Mouse (Mus musculus) midbrain, postnatal 0 days (tissue): ENCODE measurements around the gene Ncoa3. TPM values are rescaled to one million over a fixed set of nuclear protein-coding genes. Genes with fewer than 3 reads are reported as not detected.

Source experiments
- ATAC-seq: fragments of 200-750 bp; cut with Nextera tagmentation; 2 replicates; pipeline ENCODE4 v1.8.0; 2017; ENCODE audit warnings: moderate number of reproducible peaks, mild to moderate bottlenecking, moderate TSS enrichment, moderate library complexity; ENCODE audit not compliant: low FRiP score
- DNase-seq: peaks from one replicate; pipeline ENCODE4 v3.0.0-alpha.2; 2015; ENCODE audit warnings: low spot score
- H3K27ac ChIP-seq: fragments of 300-500 bp; sonication (generic); 2 replicates; pipeline ENCODE4 v1.5.1; 2014; ENCODE audit warnings: low read depth, mild to moderate bottlenecking, low read length, mixed read lengths
- H3K27me3 ChIP-seq: fragments of 300-500 bp; sonication (generic); 2 replicates; pipeline ENCODE4 v1.6.1; 2014; ENCODE audit warnings: low read length, control low read depth, mixed read lengths; ENCODE audit not compliant: insufficient read depth
- H3K36me3 ChIP-seq: fragments of 300-500 bp; sonication (generic); 2 replicates; pipeline ENCODE4 v1.6.1; 2014; ENCODE audit warnings: low read length, control low read depth, mixed read lengths; ENCODE audit not compliant: insufficient read depth
- H3K4me1 ChIP-seq: fragments of 300-500 bp; sonication (generic); 2 replicates; pipeline ENCODE4 v1.6.1; 2014; ENCODE audit warnings: mild to moderate bottlenecking, control low read depth, antibody characterized with exemption, low read length, mixed read lengths; ENCODE audit not compliant: insufficient read depth
- H3K4me2 ChIP-seq: fragments of 300-500 bp; sonication (generic); 2 replicates; pipeline ENCODE4 v1.6.1; 2014; ENCODE audit warnings: low read depth, mild to moderate bottlenecking, low read length, mixed read lengths; ENCODE audit not compliant: poor library complexity, severe bottlenecking
- H3K4me3 ChIP-seq: fragments of 300-500 bp; sonication (generic); 2 replicates; pipeline ENCODE4 v1.5.1; 2014; ENCODE audit warnings: low read depth, mild to moderate bottlenecking, low read length, moderate library complexity
- H3K9ac ChIP-seq: fragments of 300-500 bp; sonication (generic); replicated peaks from 2 replicates; pipeline ENCODE4 v1.6.1; 2014; ENCODE audit warnings: mild to moderate bottlenecking, low read length, moderate library complexity, mixed read lengths; ENCODE audit not compliant: poor library complexity, severe bottlenecking
- H3K9me3 ChIP-seq: fragments of 300-500 bp; sonication (generic); 2 replicates; pipeline ENCODE4 v1.6.1; 2016; ENCODE audit warnings: low read length, control low read depth
- CTCF ChIP-seq: IDR thresholded peaks from 2 replicates; pipeline ENCODE4 v1.5.1; 2016; ENCODE audit warnings: antibody characterized with exemption, mild to moderate bottlenecking
- WGBS: fragments of 180-500 bp; shearing (Covaris S2); extraction: QIAGEN DNeasy Blood & Tissue Kit; methylation state at CpG from one replicate; pipeline ENCODE4 v1.1.7; 2014; 5-methylcytosine and 5-hydroxymethylcytosine counted together
- polyA plus RNA-seq: library from polyadenylated mRNA; unstranded; fragments of >200 nt; fragmentation: Nextera tagmentation; extraction: Ambion mirVana; gene quantifications from 2 replicates; pipeline ENCODE4 v1.2.1, GENCODE M21; 2015
- total RNA-seq: library from RNA; depleted of rRNA; stranded (reverse); fragments of >200 nt; gene quantifications from 2 replicates; pipeline ENCODE4 v1.2.3, GENCODE M21; 2014

Gene Ncoa3
- total and polyA plus RNA-seq, 2 experiments from 2014 or later, result 14.9 to 40.9 TPM

GRCm38 (mm10) chr2:166029232-166029631 lies 36.8 kb downstream of the Ncoa3 start:
- Histone ChIP-seq H3K27ac (peak overlapping the region; percentile 47; the same call in 1 of the 2 replicates), H3K36me3 (no peaks in the 10 kb centered on the region), H3K4me2 (no peak overlapping the region), H3K9ac (no peak overlapping the region), H3K27me3 (no peaks in the 10 kb centered on the region), H3K9me3 (no peaks in the 10 kb centered on the region), H3K4me1 (peaks cover 15% of the 10 kb centered on the region), H3K4me3 (no peak overlapping the region)
- no peak for TF ChIP-seq CTCF
- no peak for ATAC-seq
- WGBS, result 40% methylated on average over 4 of the region's 4 CpGs
- DNase-seq, result peak; percentile 12

DNA sequence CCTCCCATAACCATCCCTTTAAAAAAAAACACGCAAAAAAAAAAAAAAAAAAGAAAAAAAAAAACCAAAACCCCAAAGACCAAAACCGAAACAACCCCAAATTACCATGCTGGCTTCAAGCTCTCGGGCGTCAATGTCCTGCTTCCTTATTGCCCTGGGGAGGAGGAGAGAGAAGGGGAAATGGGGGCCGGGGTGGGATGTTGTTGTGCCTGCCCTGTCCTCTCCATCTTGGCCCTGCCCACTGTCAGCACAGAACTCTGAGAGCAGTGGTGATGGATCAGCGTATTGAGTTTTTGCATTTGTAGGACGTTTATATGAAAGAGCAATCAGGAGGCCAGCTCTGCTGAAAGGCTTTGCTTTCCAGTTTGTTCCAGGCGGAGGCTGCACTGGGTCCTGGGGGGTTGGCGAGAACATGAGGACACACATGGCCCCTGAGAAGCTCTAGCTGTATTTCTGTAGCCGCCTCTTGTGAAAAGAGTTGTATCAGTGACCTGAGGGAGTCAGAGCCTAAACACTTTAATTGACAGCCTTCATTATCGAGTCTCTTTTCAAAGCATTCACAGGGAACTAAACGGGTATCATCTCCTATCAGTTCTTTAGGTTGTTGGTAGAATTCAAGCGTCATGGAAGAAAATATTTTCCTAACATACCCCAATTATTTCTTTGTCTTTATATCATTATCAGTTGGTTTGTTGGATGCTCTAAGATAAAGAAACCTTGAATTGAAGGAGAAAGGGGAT lies 38.0 kb downstream of the Ncoa3 start:
- WGBS, result 18% methylated on average over 13 of the region's 13 CpGs
- ATAC-seq (no peak), DNase-seq (peak; percentile 14)
- H3K27me3 ChIP-seq, result no peaks in the 10 kb centered on the region
- H3K27ac ChIP-seq, result 0 out of 2 replicates have a peak overlapping the region, but pooled peaks have one; percentile 44
- H3K9me3 ChIP-seq, result no peaks in the 10 kb centered on the region
- H3K4me2 ChIP-seq, result peak overlapping the region; percentile 36
- H3K4me3 ChIP-seq, result no peak overlapping the region
- H3K9ac ChIP-seq, result 0 out of 2 replicates have a peak overlapping the region, but pooled peaks have one; percentile 8
- no peaks in the 10 kb centered on the region for H3K36me3 ChIP-seq
- TF ChIP-seq CTCF, result no peak
- H3K4me1 ChIP-seq, result peaks cover 15% of the 10 kb centered on the region

DNA sequence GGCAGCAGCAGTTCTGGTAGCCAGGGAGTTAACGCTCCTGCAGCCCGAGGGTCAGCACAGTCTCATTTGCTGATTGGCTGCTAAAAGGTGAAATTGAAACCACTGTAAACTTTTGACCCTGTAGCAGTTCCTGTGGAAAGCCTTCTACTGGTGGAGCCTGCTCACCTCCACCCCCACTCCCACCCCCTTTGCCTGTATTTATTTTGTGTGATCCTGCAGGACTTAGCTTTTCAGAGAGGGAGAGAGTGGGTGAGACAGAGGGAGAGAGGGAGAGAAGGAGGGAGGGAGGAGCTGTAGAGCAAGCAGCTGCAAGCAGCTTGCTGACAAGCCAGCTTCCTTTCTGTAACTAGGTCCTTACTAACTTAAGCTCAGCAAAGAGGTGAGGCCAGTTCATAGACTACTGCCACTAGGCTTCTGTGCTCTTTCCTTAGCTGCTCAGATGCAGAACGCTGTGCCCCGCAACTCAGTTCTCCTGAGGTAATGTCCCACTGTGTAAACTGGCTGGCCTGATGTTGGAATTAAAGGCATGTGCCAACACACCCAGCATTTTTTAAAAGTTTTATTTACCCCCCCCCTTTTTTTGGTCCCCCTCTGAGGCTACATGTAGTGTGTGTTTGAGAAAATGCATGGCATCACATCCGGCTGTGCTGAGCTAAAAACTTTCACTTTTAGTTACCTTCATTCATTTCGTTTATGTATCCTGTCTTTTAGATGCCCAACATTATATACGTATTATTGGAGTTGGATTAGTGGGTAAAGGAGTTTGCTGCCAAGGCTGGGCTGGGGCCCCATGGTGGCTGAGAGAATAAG lies 38.9 kb downstream of the Ncoa3 start:
- H3K36me3 ChIP-seq, result no peaks in the 10 kb centered on the region
- DNase-seq (peak; percentile 67), ATAC-seq (no peak)
- no peak for TF ChIP-seq CTCF
- no peak overlapping the region for H3K9ac ChIP-seq
- H3K4me2 ChIP-seq, result peak overlapping the region; percentile 36
- peaks cover 12% of the 10 kb centered on the region for H3K4me1 ChIP-seq
- no peaks in the 10 kb centered on the region for H3K9me3 ChIP-seq
- peak overlapping the region; percentile 18; the same call in 1 of the 2 replicates for H3K27ac ChIP-seq
- WGBS, result 36% methylated on average over 7 of the region's 7 CpGs
- H3K27me3 ChIP-seq, result no peaks in the 10 kb centered on the region
- H3K4me3 ChIP-seq, result no peak overlapping the region

GRCm38 (mm10) chr2:166032628-166033027 lies 40.2 kb downstream of the Ncoa3 start:
- Histone ChIP-seq H3K27ac (no peak overlapping the region), H3K4me2 (no peak overlapping the region), H3K4me1 (peaks cover 12% of the 10 kb centered on the region), H3K27me3 (no peaks in the 10 kb centered on the region), H3K4me3 (no peak overlapping the region), H3K9ac (no peak overlapping the region), H3K36me3 (peaks cover 3% of the 10 kb centered on the region; the same call in 1 of the 2 replicates), H3K9me3 (no peaks in the 10 kb centered on the region)
- TF ChIP-seq CTCF, result no peak
- WGBS, result 93% methylated on average over 5 of the region's 5 CpGs
- no peak for ATAC-seq
- no peak for DNase-seq

DNA sequence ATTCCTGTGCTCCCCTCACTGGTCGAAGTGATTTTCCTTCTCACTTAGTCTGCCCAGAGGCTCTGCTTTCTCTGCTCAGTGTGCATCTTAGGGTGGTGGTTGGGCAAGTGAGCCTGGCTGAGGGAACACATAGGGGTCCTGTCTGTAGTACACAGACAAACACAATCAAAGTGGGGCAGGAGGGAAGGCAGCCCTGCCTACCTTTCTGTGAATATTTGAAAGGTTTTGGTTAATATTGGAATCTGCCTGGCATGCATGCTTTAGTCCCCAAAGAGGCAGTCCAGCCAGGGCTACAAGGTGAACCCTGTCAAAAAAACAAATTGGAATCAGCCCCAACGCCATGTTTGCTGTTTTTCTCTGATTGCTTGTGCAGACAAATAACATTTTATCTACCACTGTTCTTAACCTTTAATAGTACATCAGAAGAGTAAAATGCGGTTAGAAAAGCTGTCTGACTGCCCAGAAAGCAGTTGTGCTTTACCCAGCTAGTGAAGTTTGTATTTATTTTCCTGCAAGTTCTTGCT lies 42.6 kb downstream of the Ncoa3 start:
- no peak overlapping the region for H3K9ac ChIP-seq
- 67% methylated on average over 3 of the region's 3 CpGs for WGBS
- ATAC-seq, result no peak

More for the DNA sequence above, 42.6 kb downstream of the Ncoa3 start:
- TF ChIP-seq CTCF, result no peak
- no peak for DNase-seq
- Histone ChIP-seq H3K9me3 (no peaks in the 10 kb centered on the region), H3K27me3 (no peaks in the 10 kb centered on the region), H3K4me3 (no peak overlapping the region), H3K36me3 (peaks cover 3% of the 10 kb centered on the region; the same call in 1 of the 2 replicates), H3K4me1 (peaks cover 12% of the 10 kb centered on the region), H3K27ac (no peak overlapping the region), H3K4me2 (no peak overlapping the region)
